Mouse (Mus musculus): ENCODE data around the gene Tenm2. TPM values are rescaled to one million over a fixed set of nuclear protein-coding genes. Genes with fewer than 3 reads are reported as not detected.

Tenm2 gene
- total RNA-seq, 2 experiments from 2014 or later, result 73.5 to 92.9 TPM

DNA sequence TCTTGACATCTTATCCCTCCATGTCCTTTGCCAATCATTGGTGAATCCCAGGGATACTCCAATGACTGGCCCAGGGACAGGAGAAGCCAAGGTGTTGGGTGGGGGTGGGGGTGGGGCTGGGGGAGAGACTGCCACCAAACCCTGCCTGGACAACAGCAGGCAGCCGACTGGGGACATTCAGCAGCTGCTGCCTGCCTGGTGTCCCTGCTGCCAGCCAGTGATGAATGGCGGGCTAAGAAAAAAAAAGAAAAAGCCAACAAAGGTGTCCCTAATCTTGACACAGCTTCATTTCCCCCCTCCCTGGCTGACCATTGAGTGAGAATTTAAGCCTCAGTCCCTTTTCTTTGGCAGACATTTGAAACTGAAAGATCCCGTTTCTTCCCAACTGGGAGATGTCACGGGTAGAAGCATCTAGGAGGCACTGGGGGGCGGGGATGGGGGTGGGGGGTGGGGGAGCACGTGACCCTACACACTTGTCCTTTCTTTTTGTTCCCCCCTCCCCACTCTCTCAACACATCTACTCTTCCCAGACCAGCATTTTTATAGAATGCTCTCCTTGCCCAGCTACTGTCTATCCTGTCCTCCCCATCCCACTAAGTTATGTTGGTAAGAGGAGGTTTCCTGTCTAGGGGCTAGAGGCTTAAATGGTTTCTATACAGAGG, 1263.4 kb downstream of the Tenm2 start:
- intact Hi-C loops (cut with DNase I), result no loop called here
- no peak for DNase-seq (ENCODE audit: low spot score in 2 of 2)

DNA sequence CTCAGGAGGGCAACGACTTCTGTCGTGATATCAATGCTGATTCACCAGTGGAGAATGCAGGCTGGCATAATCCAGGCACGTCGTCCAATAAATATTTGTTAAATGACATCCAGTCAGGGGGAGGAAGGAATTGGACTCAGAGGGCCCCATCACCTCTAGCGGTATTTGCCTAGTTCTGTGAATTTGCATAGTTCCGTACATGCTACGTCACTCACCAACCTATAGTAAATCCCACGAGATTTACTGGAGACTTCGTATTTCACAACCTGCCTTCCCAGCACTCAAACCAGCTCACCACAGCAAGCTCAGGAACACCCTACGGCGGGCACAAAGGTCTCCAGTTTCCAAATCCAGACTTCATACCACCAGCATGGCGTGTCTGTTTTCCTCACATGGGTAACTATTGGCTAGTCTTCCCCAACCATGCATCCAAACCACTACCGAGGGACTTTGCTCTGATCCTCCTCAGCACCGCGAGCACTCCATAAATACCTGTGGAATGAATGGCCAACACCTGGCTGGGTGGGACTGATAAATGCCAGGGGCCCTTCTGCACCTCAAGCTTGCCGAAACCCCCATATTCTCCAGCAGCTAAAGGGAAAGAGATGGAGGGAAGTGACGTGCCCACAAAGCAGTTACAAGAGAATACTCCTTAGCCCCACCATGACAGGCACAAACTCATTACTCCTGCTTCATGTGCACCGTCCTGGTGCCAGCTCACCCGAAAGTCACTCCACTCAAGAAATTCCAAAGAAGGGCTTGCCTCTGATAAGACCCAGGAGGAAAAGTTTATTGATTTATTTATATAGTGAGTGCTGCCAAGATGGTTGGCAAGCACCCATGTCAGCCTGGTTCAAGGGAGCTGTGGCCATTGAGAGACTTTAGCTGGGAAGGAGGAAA, 1264.7 kb downstream of the Tenm2 start:
- no peak for DNase-seq (ENCODE audit: low spot score in 2 of 2)
- intact Hi-C loops (cut with DNase I), result no loop called here

DNA sequence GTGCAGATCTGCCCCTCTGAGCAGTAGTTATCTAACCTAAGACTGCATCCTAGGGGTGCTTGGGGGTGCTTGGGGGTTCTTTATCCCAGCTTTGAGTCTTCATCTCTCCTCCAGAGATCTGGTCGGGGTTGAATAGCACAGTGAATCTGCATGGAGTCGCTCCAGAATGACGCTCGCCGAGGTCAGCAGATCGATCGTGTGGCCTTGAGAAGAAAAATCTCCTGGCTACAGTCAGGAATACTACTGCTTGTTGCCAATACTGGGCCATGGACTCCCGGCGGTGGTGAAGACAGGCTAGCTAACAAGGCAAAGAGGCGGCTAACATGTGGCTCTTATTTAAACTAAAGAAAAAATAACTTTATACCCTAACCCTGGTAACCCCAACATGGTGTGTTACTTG, 1267.5 kb downstream of the Tenm2 start:
- intact Hi-C loops (cut with DNase I), result no loop called here
- no peak for DNase-seq (ENCODE audit: low spot score in 2 of 2)

DNA sequence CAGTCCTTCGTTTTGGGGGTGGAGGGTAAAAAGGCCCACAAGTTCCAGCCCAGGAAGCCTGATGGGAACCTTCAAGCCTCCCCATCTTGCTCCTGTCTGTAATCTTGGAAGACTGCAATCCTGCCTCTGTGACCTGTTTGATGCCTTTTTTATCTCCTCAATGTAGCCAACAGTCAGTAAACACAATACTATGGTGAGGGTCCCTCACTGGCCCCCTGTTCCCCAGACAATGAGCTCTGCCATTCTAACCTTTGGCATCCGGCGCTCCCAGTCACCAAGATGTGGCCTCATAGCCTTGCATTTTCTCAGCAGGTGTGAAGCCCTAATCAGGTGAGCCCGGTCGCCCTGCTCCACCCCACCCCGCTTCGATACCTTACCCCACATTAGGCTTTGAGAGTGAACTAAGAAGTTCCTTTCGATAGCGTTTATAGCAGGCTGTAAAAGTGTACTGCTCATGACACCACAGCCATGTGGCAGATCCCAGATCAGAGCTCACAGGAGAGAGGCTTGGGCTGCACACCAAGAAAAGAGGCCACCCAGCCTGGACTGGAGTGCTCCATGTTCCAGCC, 1271.7 kb downstream of the Tenm2 start:
- intact Hi-C loops (cut with DNase I), result no loop called here
- no peak for DNase-seq (ENCODE audit: low spot score in 2 of 2)

DNA sequence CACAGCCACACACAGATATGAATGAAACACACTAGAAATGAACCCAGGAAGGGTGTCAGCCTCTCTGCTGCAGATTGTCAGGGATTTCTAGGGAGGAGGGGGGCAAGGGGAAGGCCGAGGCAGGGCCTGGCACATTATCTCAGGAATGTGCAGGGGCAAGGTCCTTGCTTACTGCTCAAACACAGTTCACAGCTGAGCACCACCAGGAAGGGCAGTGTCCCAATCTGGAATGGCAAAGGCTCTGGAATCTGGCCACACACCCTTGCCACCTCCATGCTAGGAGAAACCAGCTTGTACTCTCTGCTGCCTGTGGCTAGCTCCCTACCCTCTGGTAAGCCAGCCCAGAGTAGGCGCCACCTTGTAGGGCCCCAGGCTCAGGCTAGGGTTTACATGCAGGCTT, 1272.2 kb downstream of the Tenm2 start:
- intact Hi-C loops (cut with DNase I), result no loop called here
- DNase-seq (ENCODE audit: low spot score in 2 of 2), result no peak

DNA sequence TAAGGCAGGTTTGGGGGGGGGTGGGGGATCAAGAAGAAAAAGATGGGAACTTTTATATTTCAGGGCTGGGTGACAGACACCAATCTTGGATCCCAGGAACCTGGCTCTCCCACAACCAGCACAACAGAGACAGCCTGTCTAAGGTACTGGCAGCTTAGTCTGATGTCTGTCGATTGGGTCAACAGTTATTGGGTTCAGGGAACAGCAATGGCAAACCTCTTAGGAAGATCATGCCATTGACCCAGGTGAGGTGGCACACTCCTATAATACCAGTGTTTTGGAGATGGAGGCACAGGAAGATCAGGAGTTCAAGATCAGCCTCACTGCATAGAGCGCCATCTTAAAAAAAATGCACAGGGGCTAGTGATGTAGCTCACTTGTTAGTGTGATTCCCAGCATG, 1273.3 kb downstream of the Tenm2 start:
- DNase-seq (ENCODE audit: low spot score in 2 of 2), result no peak
- intact Hi-C loops (cut with DNase I), result no loop called here

DNA sequence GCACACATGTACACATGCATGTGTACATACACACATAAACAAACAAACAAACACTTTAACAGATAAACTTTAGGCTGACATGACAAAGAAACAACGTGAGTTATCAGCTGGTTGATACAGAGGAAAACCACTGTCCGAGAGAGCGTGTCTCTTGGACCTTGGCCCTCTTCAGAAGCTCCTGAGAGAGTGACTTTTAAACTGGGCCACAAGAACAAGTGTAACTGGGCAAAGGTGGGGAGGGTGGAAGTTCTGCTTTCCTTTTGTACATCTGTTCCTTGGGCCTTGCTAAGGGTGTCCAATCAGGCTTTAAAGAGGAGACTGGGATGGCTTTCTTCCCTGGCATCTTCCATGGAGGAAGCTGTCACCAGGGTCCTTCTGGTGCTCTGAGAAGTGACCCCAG, 1276.5 kb downstream of the Tenm2 start:
- intact Hi-C loops (cut with DNase I), result no loop called here
- no peak for DNase-seq (ENCODE audit: low spot score in 2 of 2)
